Mouse (Mus musculus): ENCODE results near the gene Slc44a3. TPM values are rescaled to one million over a fixed set of nuclear protein-coding genes. Genes with fewer than 3 reads are reported as not detected.

Slc44a3 gene
- polyA plus RNA-seq (2012; rRNA removed; ENCODE audit: low replicate concordance), result 4.6 and 10.1 TPM in 2 replicates

GRCm38 (mm10) chr3:121532176-121532575 lies at the start of gene Slc44a3:
Gene Slc44a3 (minus strand): TSS chr3:121532404.

GRCm38 (mm10) chr3:121425861-121426620 lies 106.2 kb downstream of the Slc44a3 start, which contains the start of gene Cnn3:
Gene Cnn3 (plus strand): TSS chr3:121426497.

Other genes with a start within 250 kb of the Slc44a3 start
- gene Tmem56, start 249.3 kb downstream of the Slc44a3 start, polyA plus RNA-seq (2012; rRNA removed; ENCODE audit: low replicate concordance), result 1.1 TPM in 2 replicates
- gene Alg14, start 240.6 kb downstream of the Slc44a3 start, polyA plus RNA-seq (2012; rRNA removed; ENCODE audit: low replicate concordance), result 5.1 and 6.3 TPM in 2 replicates
- 57.5 and 83.9 TPM in 2 replicates for gene Cnn3, start 105.9 kb downstream of the Slc44a3 start, polyA plus RNA-seq (2012; rRNA removed; ENCODE audit: low replicate concordance)
- gene 4930432M17Rik, start 138.4 kb upstream of the Slc44a3 start, polyA plus RNA-seq (2012; rRNA removed; ENCODE audit: low replicate concordance), result not detected in 2 replicates
- 9.4 and 19.6 TPM in 2 replicates for gene F3, start 191.1 kb upstream of the Slc44a3 start, polyA plus RNA-seq (2012; rRNA removed; ENCODE audit: low replicate concordance)

Measured in duodenum, adult 2 months (tissue).